In the genomic region with DNA sequence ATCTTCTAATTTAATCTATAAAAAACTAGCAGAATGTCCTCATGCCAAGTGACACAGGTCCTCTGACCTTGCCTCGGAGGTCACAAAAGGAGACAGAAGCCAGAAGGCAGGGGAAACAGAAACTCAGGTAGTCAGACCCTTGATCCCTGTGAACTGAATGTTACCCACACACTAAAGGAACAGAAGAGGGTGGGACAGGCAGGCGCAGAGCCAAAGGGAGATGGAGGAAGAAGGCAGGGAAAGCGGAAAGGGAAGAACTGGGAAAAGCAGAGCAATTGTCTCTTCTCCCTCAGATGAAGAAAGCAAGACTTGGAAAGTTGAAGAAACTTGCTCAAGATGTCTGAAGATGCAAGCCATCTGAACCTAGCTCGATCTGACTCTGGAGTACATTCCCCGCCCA, we compare ENCODE assay signal across 27 mouse cellular contexts.
DNase-seq lines count a peak whose midpoint lies in the region; ATAC-seq and TF ChIP-seq lines count a peak whose summit lies in the region.
"Had no signal": no experiment of that assay in that cellular context is flagged by ENCODE, and none has a peak within 500 bp of the region (broad histone marks: within the 10 kb centered on the region; RNA-seq: fewer than 3 reads in every experiment).

No protein-coding gene starts in this region.

- no peak for TF ChIP-seq EP300 in heart, postnatal 0 days (IDR thresholded peaks at IDR 0.05; ENCODE audit: low read depth)

- H3K9ac ChIP-seq in heart, embryonic 12.5 days, result no peak overlapping the region
- H3K9ac ChIP-seq in heart, postnatal 0 days (replicated peaks; ENCODE audit: low read depth, low read length), result no peak overlapping the region
- H3K9ac ChIP-seq: forebrain, embryonic 13.5 days; heart, embryonic 13.5 days; hindbrain, embryonic 12.5 days; hindbrain, embryonic 15.5 days had no signal

- H3K4me3 ChIP-seq in heart, embryonic 12.5 days, result no peak overlapping the region
- H3K4me3 ChIP-seq in brown adipose tissue, adult 24 weeks (ENCODE audit: insufficient read depth, low read depth, low read length), result no peak overlapping the region
- H3K4me3 ChIP-seq in heart, postnatal 0 days (ENCODE audit: low read depth, low read length), result no peak overlapping the region
- H3K4me3 ChIP-seq: forebrain, embryonic 10.5 days; forebrain, embryonic 13.5 days; heart, embryonic 13.5 days; hindbrain, embryonic 12.5 days; hindbrain, embryonic 15.5 days had no signal

- intact Hi-C loops in heart, postnatal 25 days (cut with DNase I), result loop anchor here (2.0 to 10.0 kb wide), 3 partner anchors 70 to 338 kb away; no protein-coding TSS in a partner anchor

- no peak for ATAC-seq in heart, embryonic 12.5 days (ENCODE audit: insufficient number of reproducible peaks, low FRiP score)
- no peak for ATAC-seq in heart, postnatal 0 days (ENCODE audit: insufficient read depth, low read depth)
- ATAC-seq: forebrain, embryonic 13.5 days; forebrain, embryonic 16.5 days; intestine, postnatal 0 days; Patski had no signal

- no peaks in the 10 kb centered on the region for H3K9me3 ChIP-seq in heart, embryonic 12.5 days (replicated peaks)
- H3K9me3 ChIP-seq in heart, postnatal 0 days (replicated peaks; ENCODE audit: control insufficient read depth, low read length), result no peaks in the 10 kb centered on the region
- H3K9me3 ChIP-seq: forebrain, embryonic 10.5 days; forebrain, embryonic 13.5 days; G1E; heart, embryonic 13.5 days; hindbrain, embryonic 12.5 days; hindbrain, embryonic 15.5 days had no signal

- no peaks in the 10 kb centered on the region for H3K36me3 ChIP-seq in heart, embryonic 12.5 days
- H3K36me3 ChIP-seq in heart, postnatal 0 days (replicated peaks; ENCODE audit: control insufficient read depth, insufficient read depth, low read length), result no peaks in the 10 kb centered on the region
- H3K36me3 ChIP-seq: forebrain, embryonic 10.5 days; G1E; heart, embryonic 13.5 days; hindbrain, embryonic 12.5 days; hindbrain, embryonic 15.5 days had no signal

- H3K27me3 ChIP-seq in heart, embryonic 12.5 days (replicated peaks), result no peaks in the 10 kb centered on the region
- H3K27me3 ChIP-seq in heart, postnatal 0 days (ENCODE audit: control insufficient read depth, insufficient read depth, low read length), result no peaks in the 10 kb centered on the region
- H3K27me3 ChIP-seq: CH12.LX; forebrain, embryonic 13.5 days; heart, embryonic 13.5 days; hindbrain, embryonic 12.5 days; hindbrain, embryonic 15.5 days; Patski had no signal

- WGBS in heart, embryonic 12.5 days, result 74% methylated on average over 5 of the region's 5 CpGs
- WGBS in heart, postnatal 0 days, result 64% methylated on average over 5 of the region's 5 CpGs

- no peak for TF ChIP-seq CTCF in heart, postnatal 0 days (IDR thresholded peaks at IDR 0.05; ENCODE audit: low read depth)

- H3K4me1 ChIP-seq in heart, embryonic 12.5 days (replicated peaks), result peaks cover 11% of the 10 kb centered on the region
- peaks cover 3% of the 10 kb centered on the region; the same call in 1 of the 2 replicates for H3K4me1 ChIP-seq in brown adipose tissue, adult 24 weeks (ENCODE audit: control insufficient read depth, insufficient read depth, insufficient read length, low read length)
- 0 out of 2 replicates have a peak, but pooled peaks cover 8% of the 10 kb centered on the region for H3K4me1 ChIP-seq in heart, postnatal 0 days (ENCODE audit: control insufficient read depth, insufficient read depth)
- H3K4me1 ChIP-seq: forebrain, embryonic 10.5 days; forebrain, embryonic 13.5 days; hindbrain, embryonic 12.5 days; hindbrain, embryonic 15.5 days had no signal

- no peak overlapping the region for H3K4me2 ChIP-seq in heart, embryonic 12.5 days
- H3K4me2 ChIP-seq in heart, postnatal 0 days (ENCODE audit: low read depth, low read length), result no peak overlapping the region
- H3K4me2 ChIP-seq: forebrain, embryonic 13.5 days; hindbrain, embryonic 12.5 days; hindbrain, embryonic 15.5 days had no signal

- DNase-seq in heart, adult 11 months, result peak; percentile 93
- DNase-seq in heart, adult 8-10 months (ENCODE audit: low spot score), result peak; percentile 33
- DNase-seq in heart, postnatal 25 days (ENCODE audit: low spot score), result no peak
- no peak for DNase-seq in heart, postnatal 0 days (ENCODE audit: low spot score)
- no peak for DNase-seq in lung, postnatal 25 days (ENCODE audit: low spot score)
- DNase-seq: adrenal gland, postnatal 10 days; adrenal gland, postnatal 36 days; B cell, adult 2 months; cerebellum, adult 11 months; cerebellum, adult 8-10 months; cerebellum, postnatal 10 days; cerebellum, postnatal 36 days; embryo, embryonic 11 days; gastrocnemius, postnatal 14 days; kidney, adult 2 months had no signal

- no peak overlapping the region for H3K27ac ChIP-seq in heart, embryonic 12.5 days (ENCODE audit: poor library complexity, severe bottlenecking)
- H3K27ac ChIP-seq in brown adipose tissue, adult 24 weeks (replicated peaks; ENCODE audit: low read depth, low read length), result 0 out of 2 replicates have a peak overlapping the region, but pooled peaks have one; percentile 23
- peak overlapping the region; percentile 55; the same call in 1 of the 2 replicates for H3K27ac ChIP-seq in heart, postnatal 0 days (ENCODE audit: low read depth)
- H3K27ac ChIP-seq: forebrain, embryonic 10.5 days; forebrain, embryonic 13.5 days; hindbrain, embryonic 12.5 days; hindbrain, embryonic 15.5 days had no signal

Comparison
In these comparisons a context has a peak if more than half of its experiments do, and no peak if none do; other contexts are left out.
1. DNase-seq: peak in heart, adult 11 months (single experiment) and heart, adult 8-10 months (single experiment); none in heart, postnatal 25 days (single experiment), heart, postnatal 0 days (single experiment) and lung, postnatal 25 days (single experiment).